Mouse (Mus musculus) testis, adult 2 months (tissue): ENCODE measurements around the gene Dip2a.

Experiments used
- CTCF ChIP-seq: fragments of 200-500 bp; IDR thresholded peaks from 2 replicates; pipeline ENCODE4 v1.5.1; 2012; ENCODE audit warnings: low read depth, mild to moderate bottlenecking, inconsistent platforms, low read length, moderate library complexity; ENCODE audit not compliant: control insufficient read depth, insufficient read depth, insufficient replicate concordance
- POLR2A ChIP-seq: fragments of 200-500 bp; IDR thresholded peaks from 2 replicates; pipeline ENCODE4 v1.6.1; 2012; ENCODE audit warnings: low read depth, mild to moderate bottlenecking, inconsistent platforms, low read length, moderate library complexity; ENCODE audit not compliant: control insufficient read depth

DNA sequence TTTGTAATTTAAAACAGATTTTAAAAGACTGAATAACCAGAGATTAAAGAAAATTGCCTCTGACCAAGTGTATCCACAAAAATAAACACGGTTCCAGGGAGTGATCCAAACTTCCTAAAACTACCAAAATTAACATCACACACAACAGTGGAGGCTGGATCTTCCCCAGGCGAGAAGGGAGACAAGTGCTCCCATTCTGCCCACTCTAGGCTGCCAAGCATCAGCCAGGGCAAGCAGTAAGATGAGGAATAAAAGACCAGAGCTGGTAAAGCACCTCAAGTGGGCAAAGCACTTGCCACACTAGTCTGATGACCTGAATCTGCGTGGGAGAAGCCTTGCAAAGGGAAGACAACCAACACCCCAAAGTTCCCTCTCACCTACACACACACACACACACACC lies 26.6 kb upstream of the Dip2a start:
- TF ChIP-seq CTCF = no peak
- TF ChIP-seq POLR2A = no peak
